Mouse (Mus musculus): ENCODE data around the gene Nr0b2. TPM values are rescaled to one million over a fixed set of nuclear protein-coding genes. Genes with fewer than 3 reads are reported as not detected.

Gene Nr0b2
- polyA plus RNA-seq, 1 experiment from 2014 or later = 22.3 TPM

DNA sequence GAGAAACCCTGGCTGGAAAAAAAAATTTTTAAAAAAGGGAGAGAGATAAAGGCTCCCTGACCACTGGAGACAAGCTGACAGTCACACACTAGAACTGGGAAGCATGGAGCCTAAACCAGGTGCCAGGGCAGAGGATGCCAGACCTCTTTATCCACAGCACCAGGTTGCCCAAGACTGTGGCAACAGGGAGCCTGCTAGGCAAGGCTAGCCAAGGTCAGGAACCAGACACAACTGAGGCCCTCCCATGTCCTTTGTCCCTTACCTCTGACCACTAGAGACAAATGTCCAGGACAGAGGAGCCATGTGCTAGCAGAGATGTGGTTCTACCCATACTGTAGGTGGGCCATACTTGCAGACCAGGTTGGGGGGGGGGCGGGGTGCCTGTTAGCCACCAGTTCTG, 1.1 kb upstream of the Nr0b2 start:
- Histone ChIP-seq H3K4me3 (ENCODE audit: low read length) (no peak overlapping the region), H3K27me3 (ENCODE audit: control insufficient read depth, insufficient read depth, low read length) (no peaks in the 10 kb centered on the region), H3K4me2 (ENCODE audit: low read depth, low read length) (no peak overlapping the region), H3K27ac (ENCODE audit: low read length) (no peak overlapping the region), H3K4me1 (ENCODE audit: control insufficient read depth, insufficient read depth, low read length) (peaks cover 9% of the 10 kb centered on the region), H3K36me3 (ENCODE audit: control insufficient read depth, insufficient read depth) (no peaks in the 10 kb centered on the region), H3K9ac (ENCODE audit: low read length) (no peak overlapping the region), H3K9me3 (replicated peaks; ENCODE audit: control insufficient read depth, low read length) (peaks cover 2% of the 10 kb centered on the region; the same call in 1 of the 2 replicates)
- no peak for ATAC-seq (replicated peaks; ENCODE audit: extremely low read depth, insufficient read depth, low FRiP score)
- 80% methylated on average over 1 of the region's 1 CpGs for WGBS

DNA sequence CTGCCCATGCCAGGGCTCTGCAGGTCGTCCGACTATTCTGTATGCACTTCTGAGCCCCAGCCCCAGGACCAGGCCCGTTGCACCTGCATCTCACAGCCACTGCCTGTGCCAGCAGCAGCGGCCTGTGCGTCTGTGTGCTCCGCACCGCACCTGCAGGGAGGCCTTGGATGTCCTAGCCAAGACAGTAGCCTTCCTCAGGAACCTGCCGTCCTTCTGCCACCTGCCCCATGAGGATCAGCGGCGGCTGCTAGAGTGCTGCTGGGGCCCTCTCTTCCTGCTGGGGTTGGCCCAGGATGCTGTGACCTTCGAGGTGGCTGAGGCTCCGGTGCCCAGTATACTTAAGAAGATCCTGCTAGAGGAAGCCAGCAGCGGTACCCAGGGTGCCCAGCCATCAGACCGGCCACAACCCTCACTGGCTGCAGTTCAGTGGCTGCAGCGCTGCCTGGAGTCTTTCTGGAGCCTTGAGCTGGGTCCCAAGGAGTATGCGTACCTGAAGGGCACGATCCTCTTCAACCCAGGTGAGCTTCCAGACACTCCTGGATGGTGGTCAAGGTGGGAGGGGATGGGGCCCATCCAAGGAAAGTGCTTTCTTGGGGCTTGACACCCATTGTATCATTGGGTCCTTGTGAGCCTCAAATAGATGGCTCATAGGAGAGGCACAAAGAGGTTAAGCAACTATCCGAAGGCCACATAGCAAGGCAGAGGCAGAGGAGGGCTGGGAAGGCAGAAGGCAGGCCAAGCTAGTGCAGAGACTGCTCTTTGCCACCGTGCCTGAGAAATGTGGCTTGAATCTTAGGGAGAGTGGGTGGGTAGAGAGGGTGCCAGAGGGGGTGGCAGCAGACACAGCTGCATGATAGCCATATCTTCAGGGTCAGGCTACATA, 513 bp downstream of the Nr0b2 start:
- Histone ChIP-seq H3K27ac (ENCODE audit: low read length) (peak overlapping the region; percentile 97), H3K9me3 (replicated peaks; ENCODE audit: control insufficient read depth, low read length) (no peaks in the 10 kb centered on the region), H3K4me2 (ENCODE audit: low read depth, low read length) (peak overlapping the region; percentile 75), H3K4me1 (ENCODE audit: control insufficient read depth, insufficient read depth, low read length) (peaks cover 9% of the 10 kb centered on the region), H3K4me3 (ENCODE audit: low read length) (peak overlapping the region; percentile 64), H3K27me3 (ENCODE audit: control insufficient read depth, insufficient read depth, low read length) (no peaks in the 10 kb centered on the region), H3K36me3 (ENCODE audit: control insufficient read depth, insufficient read depth) (no peaks in the 10 kb centered on the region), H3K9ac (ENCODE audit: low read length) (peak overlapping the region; percentile 81)
- WGBS = 45% methylated on average over 19 of the region's 19 CpGs
- no peak; the same call in 1 of the 2 replicates for ATAC-seq (replicated peaks; ENCODE audit: extremely low read depth, insufficient read depth, low FRiP score)

DNA sequence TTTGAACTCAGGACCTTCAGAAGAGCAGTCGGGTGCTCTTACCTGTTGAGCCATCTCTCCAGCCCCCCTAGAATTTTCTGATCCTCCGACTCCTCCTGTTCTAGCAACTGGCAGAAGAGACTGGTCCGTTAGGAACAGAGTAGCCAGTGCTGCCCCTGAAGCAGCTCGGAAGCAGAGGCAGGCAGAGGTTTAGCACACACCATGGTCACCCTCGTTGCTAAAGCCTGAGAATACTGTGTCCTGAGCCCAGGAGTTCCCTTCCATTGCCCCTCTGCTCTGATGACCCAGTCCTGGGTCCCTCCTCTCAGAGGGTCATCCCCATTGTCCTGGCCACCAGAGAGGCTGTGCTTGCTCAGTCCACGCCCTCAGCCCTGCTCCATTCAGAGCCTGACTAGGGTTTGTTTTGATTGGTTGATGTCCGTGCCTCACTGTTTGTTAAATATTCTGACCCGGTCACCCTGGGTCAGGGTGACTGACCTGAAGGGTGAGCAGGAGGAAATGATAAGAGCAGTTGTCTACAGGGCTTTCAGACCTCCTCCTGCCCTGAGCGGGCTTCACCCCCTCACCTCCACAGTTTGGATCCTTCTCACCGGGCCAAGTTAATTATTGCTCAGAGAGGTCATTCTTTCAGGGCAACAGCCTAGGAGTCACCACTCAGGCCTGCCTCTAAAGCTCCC, 4.0 kb downstream of the Nr0b2 start:
- peaks cover 9% of the 10 kb centered on the region for H3K4me1 ChIP-seq (ENCODE audit: control insufficient read depth, insufficient read depth, low read length)
- H3K9me3 ChIP-seq (replicated peaks; ENCODE audit: control insufficient read depth, low read length) = no peaks in the 10 kb centered on the region
- H3K27me3 ChIP-seq (ENCODE audit: control insufficient read depth, insufficient read depth, low read length) = no peaks in the 10 kb centered on the region
- H3K27ac ChIP-seq (ENCODE audit: low read length) = no peak overlapping the region
- no peak overlapping the region for H3K4me3 ChIP-seq (ENCODE audit: low read length)
- no peaks in the 10 kb centered on the region for H3K36me3 ChIP-seq (ENCODE audit: control insufficient read depth, insufficient read depth)
- ATAC-seq (replicated peaks; ENCODE audit: extremely low read depth, insufficient read depth, low FRiP score) = no peak
- no peak overlapping the region for H3K9ac ChIP-seq (ENCODE audit: low read length)
- WGBS = 43% methylated on average over 10 of the region's 10 CpGs
- H3K4me2 ChIP-seq (ENCODE audit: low read depth, low read length) = no peak overlapping the region

DNA sequence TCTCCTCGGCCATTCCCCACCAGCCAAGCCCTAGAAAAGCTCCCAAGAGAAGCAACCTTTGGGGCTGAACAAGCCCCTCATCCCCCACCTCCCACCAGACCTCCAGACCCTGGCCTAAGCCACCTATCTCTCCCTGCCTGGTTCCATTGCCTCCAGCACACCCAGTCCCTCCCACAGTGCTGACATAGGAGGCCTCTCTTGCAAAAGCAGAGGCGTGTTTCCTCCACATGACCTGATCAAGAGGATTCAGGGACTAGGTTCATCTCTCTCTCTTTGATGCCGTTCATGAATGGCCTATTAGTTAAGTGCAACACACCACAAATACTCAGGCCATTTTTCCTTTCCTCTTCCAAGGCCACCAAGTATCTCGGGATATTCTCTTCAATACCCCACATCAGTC, 6.7 kb downstream of the Nr0b2 start:
- no peak overlapping the region for H3K27ac ChIP-seq (ENCODE audit: low read length)
- 67% methylated on average over 4 of the region's 4 CpGs for WGBS
- H3K4me1 ChIP-seq (ENCODE audit: control insufficient read depth, insufficient read depth, low read length) = no peaks in the 10 kb centered on the region
- no peaks in the 10 kb centered on the region for H3K27me3 ChIP-seq (ENCODE audit: control insufficient read depth, insufficient read depth, low read length)
- no peak overlapping the region for H3K9ac ChIP-seq (ENCODE audit: low read length)
- no peaks in the 10 kb centered on the region for H3K36me3 ChIP-seq (ENCODE audit: control insufficient read depth, insufficient read depth)
- ATAC-seq (replicated peaks; ENCODE audit: extremely low read depth, insufficient read depth, low FRiP score) = no peak
- H3K4me3 ChIP-seq (ENCODE audit: low read length) = no peak overlapping the region
- H3K9me3 ChIP-seq (replicated peaks; ENCODE audit: control insufficient read depth, low read length) = no peaks in the 10 kb centered on the region; the same call in 1 of the 2 replicates
- no peak overlapping the region for H3K4me2 ChIP-seq (ENCODE audit: low read depth, low read length)

DNA sequence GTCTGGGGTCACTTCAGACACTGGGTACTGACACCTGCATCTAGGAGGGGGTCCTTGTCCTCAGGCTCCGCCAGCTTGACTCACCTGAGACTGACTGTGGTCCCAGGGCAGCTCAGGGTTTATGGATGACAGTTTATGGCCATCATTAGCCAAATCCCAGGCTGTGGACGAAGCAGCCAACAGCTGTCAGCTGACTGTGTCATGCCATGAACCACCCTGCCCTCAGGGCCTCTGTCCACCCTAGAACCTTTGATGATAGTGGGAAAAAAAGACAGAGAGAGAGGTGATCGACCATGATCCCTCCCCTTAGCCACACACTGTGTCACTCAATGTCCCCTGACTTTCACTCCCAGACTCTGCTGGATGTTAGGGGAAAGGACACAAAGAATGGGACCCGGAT, 8.4 kb downstream of the Nr0b2 start:
- no peaks in the 10 kb centered on the region for H3K4me1 ChIP-seq (ENCODE audit: control insufficient read depth, insufficient read depth, low read length)
- H3K27ac ChIP-seq (ENCODE audit: low read length) = no peak overlapping the region
- H3K4me2 ChIP-seq (ENCODE audit: low read depth, low read length) = no peak overlapping the region
- no peak for ATAC-seq (replicated peaks; ENCODE audit: extremely low read depth, insufficient read depth, low FRiP score)
- no peak overlapping the region for H3K9ac ChIP-seq (ENCODE audit: low read length)
- no peaks in the 10 kb centered on the region for H3K36me3 ChIP-seq (ENCODE audit: control insufficient read depth, insufficient read depth)
- 75% methylated on average over 4 of the region's 4 CpGs for WGBS
- H3K27me3 ChIP-seq (ENCODE audit: control insufficient read depth, insufficient read depth, low read length) = no peaks in the 10 kb centered on the region
- no peak overlapping the region for H3K4me3 ChIP-seq (ENCODE audit: low read length)
- no peaks in the 10 kb centered on the region; the same call in 1 of the 2 replicates for H3K9me3 ChIP-seq (replicated peaks; ENCODE audit: control insufficient read depth, low read length)

DNA sequence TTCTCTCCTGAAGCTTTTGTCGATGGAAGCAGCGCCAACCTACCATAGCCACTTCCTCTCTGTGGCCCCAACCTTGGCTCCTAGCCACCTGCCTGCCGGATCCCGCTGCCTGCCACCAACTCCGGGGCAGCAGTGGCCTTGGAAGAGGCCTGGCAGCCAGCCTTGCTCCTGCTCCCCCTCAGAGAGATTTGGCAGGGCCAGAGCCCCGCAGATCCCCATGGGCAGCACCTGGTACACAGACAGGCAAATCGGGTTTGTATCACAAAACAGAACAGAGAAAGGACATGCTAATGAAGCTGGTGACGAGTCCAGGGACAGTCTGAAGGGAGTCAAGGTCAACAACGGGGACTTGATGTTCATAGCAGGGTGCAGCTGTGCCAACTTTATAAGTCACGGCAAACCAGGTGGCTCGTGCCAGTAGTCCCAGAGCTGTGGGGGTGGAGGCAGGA, 10.0 kb downstream of the Nr0b2 start:
- WGBS = 52% methylated on average over 11 of the region's 11 CpGs

DNA sequence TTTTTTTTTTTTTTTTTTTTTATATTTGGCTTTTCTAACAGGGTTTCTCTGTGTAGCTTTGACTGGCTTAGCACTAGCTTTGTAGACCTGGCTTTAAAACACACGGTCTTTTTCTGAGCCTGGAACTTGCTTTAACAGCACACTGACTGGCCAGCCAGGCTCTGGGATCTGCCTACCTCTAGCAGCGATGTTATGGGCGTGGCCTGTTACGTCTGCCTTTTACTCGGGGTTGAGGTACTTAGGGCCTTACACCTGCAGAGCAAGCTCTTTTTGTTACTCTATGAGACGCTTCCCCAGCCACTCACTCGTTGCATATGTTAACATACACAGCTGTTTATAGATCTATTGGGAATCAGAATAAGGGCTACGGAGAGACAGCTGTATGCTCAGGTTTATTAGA, 14.1 kb downstream of the Nr0b2 start:
- ATAC-seq (replicated peaks; ENCODE audit: extremely low read depth, insufficient read depth, low FRiP score) = no peak
- no peak overlapping the region for H3K4me3 ChIP-seq (ENCODE audit: low read length)
- H3K36me3 ChIP-seq (ENCODE audit: control insufficient read depth, insufficient read depth) = no peaks in the 10 kb centered on the region
- no peak overlapping the region for H3K9ac ChIP-seq (ENCODE audit: low read length)
- no peak overlapping the region for H3K27ac ChIP-seq (ENCODE audit: low read length)
- no peaks in the 10 kb centered on the region for H3K4me1 ChIP-seq (ENCODE audit: control insufficient read depth, insufficient read depth, low read length)
- 25% methylated on average over 8 of the region's 8 CpGs for WGBS
- H3K4me2 ChIP-seq (ENCODE audit: low read depth, low read length) = no peak overlapping the region
- peaks cover 2% of the 10 kb centered on the region; the same call in 1 of the 2 replicates for H3K9me3 ChIP-seq (replicated peaks; ENCODE audit: control insufficient read depth, low read length)
- H3K27me3 ChIP-seq (ENCODE audit: control insufficient read depth, insufficient read depth, low read length) = no peaks in the 10 kb centered on the region

More for the DNA sequence above, 10.0 kb downstream of the Nr0b2 start:
- peak; percentile 60; the same call in 1 of the 2 replicates for ATAC-seq (replicated peaks; ENCODE audit: extremely low read depth, insufficient read depth, low FRiP score)
- Histone ChIP-seq H3K9me3 (replicated peaks; ENCODE audit: control insufficient read depth, low read length) (no peaks in the 10 kb centered on the region; the same call in 1 of the 2 replicates), H3K4me2 (ENCODE audit: low read depth, low read length) (no peak overlapping the region), H3K4me3 (ENCODE audit: low read length) (no peak overlapping the region), H3K27ac (ENCODE audit: low read length) (peak overlapping the region; percentile 80), H3K27me3 (ENCODE audit: control insufficient read depth, insufficient read depth, low read length) (no peaks in the 10 kb centered on the region), H3K4me1 (ENCODE audit: control insufficient read depth, insufficient read depth, low read length) (no peaks in the 10 kb centered on the region), H3K9ac (ENCODE audit: low read length) (peak overlapping the region; percentile 12; the same call in 1 of the 2 replicates), H3K36me3 (ENCODE audit: control insufficient read depth, insufficient read depth) (no peaks in the 10 kb centered on the region)

DNA sequence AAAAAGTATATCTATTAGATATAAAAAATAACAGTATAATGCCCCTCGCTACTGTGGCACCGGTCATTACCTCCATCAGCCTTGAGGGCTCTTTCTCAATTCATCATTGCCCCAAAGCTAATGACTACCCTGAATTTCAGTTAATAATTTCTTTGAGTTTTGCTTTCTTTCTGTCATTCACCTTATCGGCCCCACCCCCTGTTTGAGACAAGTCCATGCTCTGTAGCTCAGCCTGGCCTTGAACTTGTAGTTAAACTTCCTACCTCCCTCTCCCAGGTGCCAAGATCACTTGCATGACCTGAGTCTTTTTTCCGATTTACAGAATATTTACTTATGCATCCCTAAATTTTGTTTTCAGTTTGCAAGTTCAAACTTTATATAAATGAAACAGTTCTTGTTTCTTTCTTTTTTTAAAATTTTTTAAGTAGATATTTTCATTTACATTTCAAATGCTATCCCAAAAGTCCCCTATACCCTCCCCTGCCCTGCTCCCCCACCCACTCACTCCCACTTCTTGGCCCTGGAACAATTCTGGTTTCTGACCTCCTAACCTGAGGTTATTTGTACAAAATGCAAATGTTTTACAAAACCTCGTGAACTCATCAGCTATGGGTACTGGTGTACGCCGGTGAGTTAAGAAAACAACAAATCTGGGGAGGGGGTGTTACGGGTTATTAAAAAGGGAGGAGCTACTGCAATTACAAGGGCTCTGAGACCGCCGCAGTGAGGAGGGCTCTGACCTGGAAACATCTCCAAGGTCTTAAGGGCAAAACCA, 16.3 kb downstream of the Nr0b2 start:
- Histone ChIP-seq H3K4me2 (ENCODE audit: low read depth, low read length) (no peak overlapping the region), H3K4me3 (ENCODE audit: low read length) (no peak overlapping the region), H3K4me1 (ENCODE audit: control insufficient read depth, insufficient read depth, low read length) (no peaks in the 10 kb centered on the region), H3K9me3 (replicated peaks; ENCODE audit: control insufficient read depth, low read length) (peaks cover 2% of the 10 kb centered on the region; the same call in 1 of the 2 replicates), H3K9ac (ENCODE audit: low read length) (no peak overlapping the region), H3K36me3 (ENCODE audit: control insufficient read depth, insufficient read depth) (no peaks in the 10 kb centered on the region), H3K27ac (ENCODE audit: low read length) (no peak overlapping the region), H3K27me3 (ENCODE audit: control insufficient read depth, insufficient read depth, low read length) (no peaks in the 10 kb centered on the region)
- 80% methylated on average over 10 of the region's 10 CpGs for WGBS
- ATAC-seq (replicated peaks; ENCODE audit: extremely low read depth, insufficient read depth, low FRiP score) = no peak
